Mouse (Mus musculus): ENCODE measurements around the gene Il9r.

- no peak for TF ChIP-seq CTCF (IDR thresholded peaks at IDR 0.05; ENCODE audit: low read depth)
- no peak for TF ChIP-seq EP300 (IDR thresholded peaks at IDR 0.05; ENCODE audit: low read depth)
Measured at GRCm38 (mm10) chr11:32244617-32245016, 44.5 kb upstream of the Il9r start.

Measured in liver, postnatal 0 days (tissue).